Mouse (Mus musculus) layer of hippocampus, adult 9-10 months (tissue): ENCODE data around the gene Fcrla.

Source experiments
- DNase-seq: peaks from one replicate; pipeline ENCODE4 v3.0.0; 2022; ENCODE audit warnings: low spot score

The Fcrla gene

DNA sequence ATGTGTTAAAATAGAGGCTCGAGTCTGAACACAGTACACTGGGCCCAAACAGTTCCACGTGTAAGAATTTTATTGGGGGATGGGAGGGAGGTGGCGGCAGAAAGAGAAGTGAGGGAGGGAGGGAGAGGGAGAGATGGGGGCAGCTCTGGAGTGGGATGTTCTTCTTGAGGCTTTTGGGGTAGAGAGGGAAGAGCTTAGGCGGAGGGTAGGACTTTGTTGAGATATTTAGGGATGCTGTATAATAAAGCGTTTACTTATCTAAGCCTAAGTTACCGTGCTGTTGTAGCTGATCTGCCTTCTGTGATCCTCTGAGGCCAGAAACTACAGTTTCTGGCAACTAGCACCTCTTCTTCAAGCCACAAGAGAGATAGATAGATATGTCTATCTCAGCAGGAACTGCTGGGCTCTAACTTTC, 41.3 kb downstream of the Fcrla start:
- DNase-seq, result no peak

GRCm38 (mm10) chr1:170884978-170885561, 42.3 kb downstream of the Fcrla start, which contains the start of the genes Gm26620 and Dusp12:
Gene Gm26620 (plus strand): TSS chr1:170885065.
Gene Dusp12 (minus strand): TSS chr1:170885540.
- peak; percentile 75 for DNase-seq

GRCm38 (mm10) chr1:170884390-170884789, 43.0 kb downstream of the Fcrla start:
- no peak for DNase-seq

DNA sequence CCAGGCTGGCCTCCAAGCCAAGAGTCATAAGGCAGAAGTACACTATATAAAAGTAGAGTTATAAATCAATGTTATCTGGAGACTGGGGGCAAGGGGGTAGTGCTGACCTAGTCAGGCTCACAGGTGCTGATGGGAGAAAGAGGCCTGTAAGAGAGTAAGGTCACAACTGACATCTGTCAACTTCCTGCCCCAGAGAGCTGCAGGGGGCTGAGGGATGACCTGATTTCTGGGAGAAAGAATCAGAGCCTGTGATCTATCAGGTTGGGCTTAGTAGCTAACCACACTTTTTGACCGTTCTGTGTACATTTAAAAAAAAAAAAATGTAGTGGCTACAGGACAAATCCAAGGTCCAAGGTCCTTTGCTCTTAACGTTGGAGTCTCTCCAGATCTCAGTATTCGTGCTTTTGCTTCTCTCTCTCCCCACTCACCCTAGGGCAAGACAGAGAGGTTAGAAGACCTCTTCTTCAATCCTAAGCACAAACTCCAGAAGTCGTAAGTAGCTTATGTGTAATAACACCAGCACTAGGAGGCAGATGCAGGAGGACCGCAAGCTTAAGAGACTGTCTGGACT, 44.4 kb downstream of the Fcrla start:
- no peak for DNase-seq

DNA sequence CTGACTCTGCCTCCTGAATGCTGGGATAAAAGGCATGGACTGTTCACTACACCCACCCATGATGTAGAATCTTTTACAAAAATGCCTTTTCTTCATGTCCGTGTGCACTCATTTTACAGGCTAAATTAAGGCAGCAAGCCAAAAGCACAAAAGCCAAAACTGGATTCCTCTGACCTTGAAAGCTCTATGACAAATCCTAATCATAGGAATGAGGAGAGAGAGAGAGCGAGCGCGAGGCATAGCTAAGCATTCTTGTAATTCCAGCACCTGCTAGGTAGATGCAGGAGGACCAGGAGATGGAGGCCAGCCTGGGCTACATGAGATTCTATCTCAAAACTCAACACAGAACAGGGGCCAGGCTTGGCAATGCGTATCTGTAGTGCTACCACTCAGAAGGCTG, 50.5 kb downstream of the Fcrla start:
- no peak for DNase-seq

DNA sequence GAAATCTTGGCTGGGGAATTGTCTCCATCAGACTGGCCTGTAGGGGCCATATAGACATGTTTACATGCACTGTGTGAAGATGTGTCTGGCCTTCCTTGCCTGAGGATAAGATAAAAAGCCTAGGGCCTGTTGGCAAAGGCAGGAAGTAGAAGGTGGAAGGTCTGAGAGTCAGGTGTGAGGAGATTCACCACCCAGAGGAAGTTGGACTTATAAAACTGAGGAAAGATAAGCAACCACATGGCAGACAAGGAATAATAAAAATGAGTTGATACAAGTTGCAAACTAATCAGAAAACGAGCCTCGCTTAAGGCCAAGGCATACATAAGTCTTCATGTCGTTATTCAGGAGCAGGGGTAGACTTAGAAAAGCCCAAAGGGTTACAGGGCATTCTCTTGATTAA, 51.7 kb downstream of the Fcrla start:
- no peak for DNase-seq

DNA sequence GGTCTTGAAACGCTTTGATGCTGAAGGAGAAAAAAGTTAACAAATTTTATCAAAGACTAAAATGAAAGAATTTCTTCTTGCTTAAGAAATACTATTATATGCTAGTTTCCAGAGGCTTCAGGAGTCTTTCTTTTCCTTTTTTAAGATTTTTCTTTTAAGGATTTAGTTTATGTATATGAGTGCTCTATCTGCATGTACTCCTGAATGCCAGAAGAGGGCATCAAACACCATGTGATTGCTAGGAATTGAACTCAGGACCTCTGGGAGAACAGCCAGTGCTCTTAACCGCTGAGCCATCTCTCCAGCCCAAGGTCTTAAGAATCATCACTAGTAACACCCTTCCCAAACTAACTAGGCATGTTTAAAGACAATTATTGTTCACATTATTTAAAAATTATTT, 55.4 kb downstream of the Fcrla start:
- no peak for DNase-seq

DNA sequence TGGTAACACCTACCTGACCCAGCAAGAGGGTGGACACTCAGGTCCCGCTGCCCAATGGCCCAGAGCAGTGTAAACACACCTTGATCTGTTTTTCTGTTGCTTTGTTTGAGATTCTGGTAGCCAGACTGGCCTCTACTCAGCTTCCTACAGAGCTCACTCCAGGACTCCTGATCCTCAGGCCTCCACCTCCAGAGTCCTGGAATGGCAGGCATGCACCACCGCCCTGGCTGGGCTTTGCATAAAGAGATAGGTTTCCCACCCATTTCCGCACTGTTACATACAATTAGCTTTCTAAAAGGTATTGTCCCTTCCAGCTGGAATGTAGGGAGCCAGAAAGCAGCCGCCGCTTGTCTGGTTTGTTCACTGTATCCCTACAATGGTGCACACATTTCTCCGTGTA, 56.0 kb downstream of the Fcrla start:
- DNase-seq, result no peak

- DNase-seq, result no peak
These were observed 58.5 kb downstream of the Fcrla start for GRCm38 (mm10) chr1:170868905-170869283.

GRCm38 (mm10) chr1:170868107-170868904, 59.1 kb downstream of the Fcrla start:
- peak; percentile 55 for DNase-seq

GRCm38 (mm10) chr1:170867691-170868105, 59.7 kb downstream of the Fcrla start, which contains the start of gene Atf6:
Gene Atf6 (minus strand): TSS chr1:170867771.
- DNase-seq, result peak; percentile 96
